Mouse (Mus musculus) limb, embryonic 14.5 days (tissue): ENCODE results near the gene Dync2li1. TPM values are rescaled to one million over a fixed set of nuclear protein-coding genes. Genes with fewer than 3 reads are reported as not detected.

Source experiments
- ATAC-seq: fragments of 200-750 bp; cut with Nextera tagmentation; 2 replicates; pipeline ENCODE4 v1.8.0; 2017; ENCODE audit warnings: low read depth, moderate number of reproducible peaks, moderate TSS enrichment; ENCODE audit not compliant: low FRiP score
- DNase-seq: peaks from one replicate; pipeline ENCODE4 v3.0.0-alpha.2; 2015; ENCODE audit warnings: low spot score
- H3K27ac ChIP-seq: fragments of 300-500 bp; sonication (generic); replicated peaks from 2 replicates; pipeline ENCODE4 v1.5.1; 2014; ENCODE audit warnings: low read depth, mild to moderate bottlenecking, low read length, moderate library complexity, mixed read lengths
- H3K27me3 ChIP-seq: fragments of 300-500 bp; sonication (generic); 2 replicates; pipeline ENCODE4 v1.6.1; 2014; ENCODE audit warnings: low read length, mixed read lengths; ENCODE audit not compliant: control insufficient read depth, insufficient read depth
- H3K36me3 ChIP-seq: fragments of 300-500 bp; sonication (generic); 2 replicates; pipeline ENCODE4 v1.6.1; 2014; ENCODE audit warnings: mild to moderate bottlenecking, low read length, moderate library complexity, mixed read lengths; ENCODE audit not compliant: control insufficient read depth, insufficient read depth
- H3K4me1 ChIP-seq: fragments of 300-500 bp; sonication (generic); 2 replicates; pipeline ENCODE4 v1.6.1; 2014; ENCODE audit warnings: antibody characterized with exemption, low read length, mixed read lengths; ENCODE audit not compliant: control insufficient read depth, insufficient read depth
- H3K4me2 ChIP-seq: fragments of 300-500 bp; sonication (generic); replicated peaks from 2 replicates; pipeline ENCODE4 v1.6.1; 2014; ENCODE audit warnings: low read depth, mild to moderate bottlenecking, low read length, moderate library complexity; ENCODE audit not compliant: severe bottlenecking
- H3K4me3 ChIP-seq: fragments of 300-500 bp; sonication (generic); replicated peaks from 2 replicates; pipeline ENCODE4 v1.5.1; 2014; ENCODE audit warnings: low read length
- H3K9ac ChIP-seq: fragments of 300-500 bp; sonication (generic); 2 replicates; pipeline ENCODE4 v1.6.1; 2014; ENCODE audit warnings: mild to moderate bottlenecking, low read depth, low read length, moderate library complexity; ENCODE audit not compliant: severe bottlenecking
- H3K9me3 ChIP-seq: fragments of 300-500 bp; sonication (generic); 2 replicates; pipeline ENCODE4 v1.6.1; 2016; ENCODE audit warnings: low read length; ENCODE audit not compliant: control insufficient read depth
- POLR2A ChIP-seq: fragments of 200-500 bp; IDR thresholded peaks from 2 replicates; pipeline ENCODE4 v1.8.0; 2012; ENCODE audit warnings: inconsistent platforms, mild to moderate bottlenecking, moderate library complexity, borderline replicate concordance; ENCODE audit not compliant: insufficient read depth, insufficient read length; ENCODE audit errors: extremely low read depth
- WGBS: fragments of 180-500 bp; shearing (Covaris S2); extraction: QIAGEN DNeasy Blood & Tissue Kit; methylation state at CpG from one replicate; pipeline ENCODE4 v1.1.7; 2014; 5-methylcytosine and 5-hydroxymethylcytosine counted together
- polyA plus RNA-seq, 2 experiments: library from polyadenylated mRNA; depleted of rRNA in 1 of 2; stranded (reverse) in 1 of 2; unstranded in 1 of 2; fragments of >200 nt; fragmentation: Nextera tagmentation in 1 of 2; extraction: Ambion mirVana in 1 of 2; gene quantifications; 2 replicates each; pipeline versions ENCODE4 v1.2.1 to v1.2.3; 2012 to 2014

Gene Dync2li1
- polyA plus RNA-seq, 2 experiments: 21.0 to 29.9 TPM

DNA sequence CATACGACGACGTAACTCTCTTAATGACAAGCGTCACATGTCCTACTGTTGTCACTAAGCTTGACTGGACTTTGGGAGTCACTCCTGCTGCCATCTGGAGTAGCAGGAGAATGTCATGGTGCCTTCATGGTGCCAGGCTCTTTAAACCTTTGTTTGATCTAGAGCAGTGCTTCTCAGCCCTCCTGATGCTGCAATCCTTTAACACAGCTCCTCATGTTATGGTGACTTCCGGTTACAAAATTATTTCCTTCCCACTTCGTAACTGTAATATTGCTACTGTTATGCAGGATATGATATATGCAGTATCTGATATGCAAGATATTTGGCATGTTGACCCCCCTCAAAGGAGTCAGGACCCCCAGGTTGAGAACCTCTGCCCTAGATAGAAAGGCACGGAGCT lies 7.2 kb upstream of the Dync2li1 start:
- Histone ChIP-seq H3K9me3 (no peaks in the 10 kb centered on the region), H3K4me1 (peaks cover 5% of the 10 kb centered on the region), H3K4me2 (no peak overlapping the region), H3K9ac (no peak overlapping the region), H3K36me3 (peaks cover 31% of the 10 kb centered on the region), H3K4me3 (no peak overlapping the region), H3K27me3 (no peaks in the 10 kb centered on the region), H3K27ac (no peak overlapping the region)
- TF ChIP-seq POLR2A: no peak
- no peak for DNase-seq
- 78% methylated on average over 7 of the region's 7 CpGs for WGBS
- no peak for ATAC-seq

DNA sequence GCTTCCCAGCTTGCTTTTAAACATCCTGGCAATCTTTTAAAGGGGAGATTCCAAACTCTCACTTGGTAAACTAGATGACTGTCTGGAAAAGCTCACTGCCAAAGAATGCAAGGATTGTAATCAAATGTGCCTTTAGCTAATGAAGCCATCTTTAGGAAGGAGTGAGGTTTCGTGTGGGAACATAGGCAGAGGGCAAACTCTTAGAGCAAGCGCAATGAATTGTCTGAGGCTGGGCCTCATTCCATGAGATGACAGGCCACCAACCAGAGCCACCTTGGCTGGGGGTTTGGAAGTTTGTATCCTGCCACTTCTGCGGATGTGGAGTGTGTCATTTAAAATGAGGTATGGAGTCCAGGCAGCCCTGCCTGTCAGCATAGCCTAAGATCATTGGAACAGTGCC lies 6.2 kb upstream of the Dync2li1 start:
- DNase-seq: no peak

GRCm38 (mm10) chr17:84620610-84621009 lies 5.7 kb upstream of the Dync2li1 start:
- Histone ChIP-seq H3K9ac (no peak overlapping the region), H3K27me3 (no peaks in the 10 kb centered on the region), H3K4me1 (peaks cover 5% of the 10 kb centered on the region), H3K27ac (no peak overlapping the region), H3K4me2 (no peak overlapping the region), H3K9me3 (no peaks in the 10 kb centered on the region), H3K4me3 (no peak overlapping the region), H3K36me3 (peaks cover 22% of the 10 kb centered on the region; the same call in 1 of the 2 replicates)
- no peak for TF ChIP-seq POLR2A
- DNase-seq: no peak
- ATAC-seq: no peak
- 89% methylated on average over 6 of the region's 6 CpGs for WGBS

More for the DNA sequence above, 6.2 kb upstream of the Dync2li1 start:
- H3K27ac ChIP-seq: no peak overlapping the region
- no peak overlapping the region for H3K9ac ChIP-seq
- no peaks in the 10 kb centered on the region for H3K9me3 ChIP-seq
- no peak overlapping the region for H3K4me2 ChIP-seq
- TF ChIP-seq POLR2A: no peak
- WGBS: 83% methylated on average over 3 of the region's 3 CpGs
- peaks cover 5% of the 10 kb centered on the region for H3K4me1 ChIP-seq
- H3K36me3 ChIP-seq: peaks cover 22% of the 10 kb centered on the region; the same call in 1 of the 2 replicates
- no peak overlapping the region for H3K4me3 ChIP-seq
- no peak for ATAC-seq
- no peaks in the 10 kb centered on the region for H3K27me3 ChIP-seq

GRCm38 (mm10) chr17:84621209-84621608 lies 5.1 kb upstream of the Dync2li1 start:
- DNase-seq (no peak), ATAC-seq (no peak)
- TF ChIP-seq POLR2A: no peak
- Histone ChIP-seq H3K4me1 (peaks cover 5% of the 10 kb centered on the region), H3K9ac (no peak overlapping the region), H3K27me3 (no peaks in the 10 kb centered on the region), H3K27ac (no peak overlapping the region), H3K4me3 (no peak overlapping the region), H3K9me3 (no peaks in the 10 kb centered on the region), H3K4me2 (no peak overlapping the region), H3K36me3 (peaks cover 22% of the 10 kb centered on the region; the same call in 1 of the 2 replicates)
- WGBS: 86% methylated on average over 6 of the region's 6 CpGs

GRCm38 (mm10) chr17:84622028-84622427 lies 4.3 kb upstream of the Dync2li1 start:
- H3K9me3 ChIP-seq: no peaks in the 10 kb centered on the region
- DNase-seq (no peak), ATAC-seq (no peak)
- peak overlapping the region; percentile 84 for H3K27ac ChIP-seq
- no peak overlapping the region for H3K9ac ChIP-seq
- no peak overlapping the region for H3K4me3 ChIP-seq
- no peaks in the 10 kb centered on the region for H3K27me3 ChIP-seq
- no peak overlapping the region for H3K4me2 ChIP-seq
- WGBS: 79% methylated on average over 4 of the region's 4 CpGs
- H3K4me1 ChIP-seq: peaks cover 6% of the 10 kb centered on the region
- peaks cover 20% of the 10 kb centered on the region; the same call in 1 of the 2 replicates for H3K36me3 ChIP-seq
- TF ChIP-seq POLR2A: no peak

GRCm38 (mm10) chr17:84622873-84623272 lies 3.4 kb upstream of the Dync2li1 start:
- no peak overlapping the region for H3K4me3 ChIP-seq
- no peaks in the 10 kb centered on the region for H3K9me3 ChIP-seq
- ATAC-seq (peak; percentile 28; the same call in 1 of the 2 replicates), DNase-seq (peak; percentile 77)
- H3K27ac ChIP-seq: peak overlapping the region; percentile 84
- TF ChIP-seq POLR2A: no peak
- H3K4me2 ChIP-seq: no peak overlapping the region
- peaks cover 14% of the 10 kb centered on the region; the same call in 1 of the 2 replicates for H3K36me3 ChIP-seq
- no peaks in the 10 kb centered on the region for H3K27me3 ChIP-seq
- peaks cover 13% of the 10 kb centered on the region for H3K4me1 ChIP-seq
- 27% methylated on average over 2 of the region's 2 CpGs for WGBS
- H3K9ac ChIP-seq: no peak overlapping the region
